Mouse (Mus musculus): ENCODE measurements around the gene Syt16.

DNA sequence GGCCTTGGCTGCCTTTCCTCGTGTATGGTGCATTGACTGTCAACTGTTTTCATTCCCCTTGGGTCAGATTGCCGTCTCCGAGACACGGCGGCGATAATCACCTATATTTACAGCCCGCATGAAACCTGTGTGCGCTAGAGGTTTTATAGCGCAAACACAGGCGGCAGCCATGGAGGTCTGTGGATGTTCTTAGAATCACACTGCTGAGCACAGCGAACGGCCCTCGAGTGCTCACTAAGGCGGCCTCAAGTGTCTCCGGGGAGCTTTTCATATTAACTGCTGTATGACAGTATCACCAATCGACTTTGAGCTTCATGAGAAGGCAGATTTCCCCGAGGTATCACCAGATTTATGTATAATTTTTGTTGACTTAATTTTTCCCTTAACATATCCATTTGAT, 275.1 kb downstream of the Syt16 start:
- TF ChIP-seq TCF12 (IDR thresholded peaks at IDR 0.05; ENCODE audit: insufficient read depth, poor library complexity, severe bottlenecking) (no peak), E2F4 (IDR thresholded peaks at IDR 0.05; ENCODE audit: insufficient read depth) (no peak), POLR2A (IDR thresholded peaks at IDR 0.05; ENCODE audit: insufficient read length, low read depth) (no peak), MYOD1 (IDR thresholded peaks at IDR 0.05; ENCODE audit: control insufficient read depth in 1 of 3, insufficient read length in 2 of 3, low read depth in 2 of 3) (no peak), CEBPB (IDR thresholded peaks at IDR 0.05; ENCODE audit: insufficient read depth, poor library complexity, severe bottlenecking) (no peak), MAX (IDR thresholded peaks at IDR 0.05; ENCODE audit: low read depth) (no peak), USF1 (IDR thresholded peaks at IDR 0.05; ENCODE audit: low read depth) (no peak)
